Mouse (Mus musculus) stomach, embryonic 16.5 days (tissue): Measurements from ENCODE around the gene E130218I03Rik. TPM values are rescaled to one million over a fixed set of nuclear protein-coding genes. Genes with fewer than 3 reads are reported as not detected.

Experiments used
- ATAC-seq: fragments of 200-750 bp; cut with Nextera tagmentation; 2 replicates; pipeline ENCODE4 v1.8.0; 2017; ENCODE audit warnings: moderate number of reproducible peaks, moderate TSS enrichment; ENCODE audit not compliant: insufficient read depth, low FRiP score
- H3K27ac ChIP-seq: fragments of 300-500 bp; sonication (generic); 2 replicates; pipeline ENCODE4 v1.5.1; 2014; ENCODE audit warnings: low read length
- H3K27me3 ChIP-seq: fragments of 300-500 bp; sonication (generic); 2 replicates; pipeline ENCODE4 v1.6.1; 2014; ENCODE audit warnings: low read length, control low read depth, mixed read lengths; ENCODE audit not compliant: control insufficient read depth, insufficient read depth
- H3K36me3 ChIP-seq: fragments of 300-500 bp; sonication (generic); 2 replicates; pipeline ENCODE4 v1.6.1; 2014; ENCODE audit warnings: low read length; ENCODE audit not compliant: control insufficient read depth, insufficient read depth
- H3K4me1 ChIP-seq: fragments of 300-500 bp; sonication (generic); 2 replicates; pipeline ENCODE4 v1.6.1; 2014; ENCODE audit warnings: low read length, control low read depth, mixed read lengths; ENCODE audit not compliant: control insufficient read depth, insufficient read depth
- H3K4me2 ChIP-seq: fragments of 300-500 bp; sonication (generic); 2 replicates; pipeline ENCODE4 v1.6.1; 2014; ENCODE audit warnings: low read depth, low read length, mixed read lengths
- H3K4me3 ChIP-seq: fragments of 300-500 bp; sonication (generic); replicated peaks from 2 replicates; pipeline ENCODE4 v1.5.1; 2014; ENCODE audit warnings: mild to moderate bottlenecking, low read length
- H3K9ac ChIP-seq: fragments of 300-500 bp; sonication (generic); 2 replicates; pipeline ENCODE4 v1.6.1; 2014; ENCODE audit warnings: low read length
- H3K9me3 ChIP-seq: fragments of 300-500 bp; sonication (generic); replicated peaks from 2 replicates; pipeline ENCODE4 v1.6.1; 2016; ENCODE audit warnings: low read length, control low read depth; ENCODE audit not compliant: control insufficient read depth
- WGBS: fragments of 180-500 bp; shearing (Covaris S2); extraction: QIAGEN DNeasy Blood & Tissue Kit; methylation state at CpG from one replicate; pipeline ENCODE4 v1.1.7; 2014; 5-methylcytosine and 5-hydroxymethylcytosine counted together
- polyA plus RNA-seq: library from polyadenylated mRNA; unstranded; fragments of >200 nt; fragmentation: Nextera tagmentation; extraction: Ambion mirVana; gene quantifications from 2 replicates; pipeline ENCODE4 v1.2.1, GENCODE M21; 2015

E130218I03Rik gene
- polyA plus RNA-seq, 1 experiment from 2014 or later = 0.26 TPM

- Histone ChIP-seq H3K27me3 (peaks cover 67% of the 10 kb centered on the region), H3K27ac (no peak overlapping the region), H3K4me2 (peak overlapping the region; percentile 99), H3K36me3 (no peaks in the 10 kb centered on the region), H3K9ac (peak overlapping the region; percentile 62), H3K9me3 (no peaks in the 10 kb centered on the region), H3K4me1 (peaks cover 30% of the 10 kb centered on the region), H3K4me3 (peak overlapping the region; percentile 55)
- ATAC-seq = no peak
- 21% methylated on average over 27 of the region's 27 CpGs for WGBS
These were observed 6.9 kb downstream of the E130218I03Rik start for GRCm38 (mm10) chr4:134250116-134250929.

GRCm38 (mm10) chr4:134250930-134251240, 7.4 kb downstream of the E130218I03Rik start:
- Histone ChIP-seq H3K4me1 (peaks cover 27% of the 10 kb centered on the region), H3K4me3 (peak overlapping the region; percentile 55)

GRCm38 (mm10) chr4:134251241-134252130, 8.0 kb downstream of the E130218I03Rik start:
- H3K9me3 ChIP-seq = no peaks in the 10 kb centered on the region
- no peak for ATAC-seq
- H3K4me1 ChIP-seq = peaks cover 30% of the 10 kb centered on the region
- H3K27ac ChIP-seq = no peak overlapping the region
- peak overlapping the region; percentile 55 for H3K4me3 ChIP-seq
- H3K27me3 ChIP-seq = peaks cover 62% of the 10 kb centered on the region
- no peaks in the 10 kb centered on the region for H3K36me3 ChIP-seq
- peak overlapping the region; percentile 71 for H3K9ac ChIP-seq
- H3K4me2 ChIP-seq = peak overlapping the region; percentile 99
- 1% methylated on average over 91 of the region's 91 CpGs for WGBS

More at GRCm38 (mm10) chr4:134250930-134251240, 7.4 kb downstream of the E130218I03Rik start:
- no peak overlapping the region for H3K27ac ChIP-seq
- ATAC-seq = no peak
- H3K27me3 ChIP-seq = peaks cover 67% of the 10 kb centered on the region
- 24% methylated on average over 10 of the region's 10 CpGs for WGBS
- H3K36me3 ChIP-seq = no peaks in the 10 kb centered on the region
- peak overlapping the region; percentile 99 for H3K4me2 ChIP-seq
- peak overlapping the region; percentile 71 for H3K9ac ChIP-seq
- H3K9me3 ChIP-seq = no peaks in the 10 kb centered on the region

- peak overlapping the region; percentile 71 for H3K9ac ChIP-seq
- WGBS = 24% methylated on average over 22 of the region's 22 CpGs
- peak overlapping the region; percentile 99 for H3K4me2 ChIP-seq
- no peaks in the 10 kb centered on the region for H3K9me3 ChIP-seq
- H3K36me3 ChIP-seq = no peaks in the 10 kb centered on the region
- H3K27ac ChIP-seq = no peak overlapping the region
- H3K4me3 ChIP-seq = peak overlapping the region; percentile 55
- no peak for ATAC-seq
- H3K27me3 ChIP-seq = peaks cover 54% of the 10 kb centered on the region
- H3K4me1 ChIP-seq = peaks cover 30% of the 10 kb centered on the region
These were observed 8.9 kb downstream of the E130218I03Rik start for GRCm38 (mm10) chr4:134252131-134252910.

- no peaks in the 10 kb centered on the region for H3K36me3 ChIP-seq
- H3K4me2 ChIP-seq = peak overlapping the region; percentile 99
- H3K9ac ChIP-seq = peak overlapping the region; percentile 55
- H3K4me3 ChIP-seq = peak overlapping the region; percentile 55
- no peak overlapping the region for H3K27ac ChIP-seq
- WGBS = 30% methylated on average over 15 of the region's 15 CpGs
- peaks cover 51% of the 10 kb centered on the region for H3K27me3 ChIP-seq
- no peaks in the 10 kb centered on the region for H3K9me3 ChIP-seq
- peaks cover 30% of the 10 kb centered on the region for H3K4me1 ChIP-seq
- ATAC-seq = no peak
These were observed 9.7 kb downstream of the E130218I03Rik start for GRCm38 (mm10) chr4:134252911-134253721.

- no peaks in the 10 kb centered on the region for H3K36me3 ChIP-seq
- no peaks in the 10 kb centered on the region for H3K9me3 ChIP-seq
- H3K4me3 ChIP-seq = peak within 1 kb of the TSS; percentile 55
- no peak within 1 kb of the TSS for H3K27ac ChIP-seq
- H3K4me2 ChIP-seq = peak within 1 kb of the TSS; percentile 99
- H3K27me3 ChIP-seq = peaks cover 44% of the 10 kb centered on the region
- ATAC-seq = no peak
- peak within 1 kb of the TSS; percentile 55 for H3K9ac ChIP-seq
- 2% methylated on average over 13 of the region's 13 CpGs for WGBS
- H3K4me1 ChIP-seq = peaks cover 30% of the 10 kb centered on the region
These were observed 10.4 kb downstream of the E130218I03Rik start, which contains the start of gene Grrp1 for GRCm38 (mm10) chr4:134253722-134254324. Grrp1 (minus strand) TSS chr4:134254106.

- no peak for ATAC-seq
- Histone ChIP-seq H3K4me3 (no peak overlapping the region), H3K9ac (no peak overlapping the region), H3K4me1 (peaks cover 29% of the 10 kb centered on the region), H3K36me3 (no peaks in the 10 kb centered on the region), H3K4me2 (no peak overlapping the region), H3K27me3 (peaks cover 36% of the 10 kb centered on the region), H3K27ac (no peak overlapping the region), H3K9me3 (no peaks in the 10 kb centered on the region)
- 45% methylated on average over 3 of the region's 3 CpGs for WGBS
These were observed 11.4 kb downstream of the E130218I03Rik start for GRCm38 (mm10) chr4:134254835-134255234.

- no peak overlapping the region for H3K4me2 ChIP-seq
These were observed 12.4 kb downstream of the E130218I03Rik start for GRCm38 (mm10) chr4:134255854-134256253.

More at GRCm38 (mm10) chr4:134255854-134256253, 12.4 kb downstream of the E130218I03Rik start:
- Histone ChIP-seq H3K9ac (no peak overlapping the region), H3K4me3 (no peak overlapping the region), H3K27me3 (peaks cover 26% of the 10 kb centered on the region), H3K27ac (no peak overlapping the region; the same call in 1 of the 2 replicates), H3K4me1 (peaks cover 26% of the 10 kb centered on the region), H3K36me3 (no peaks in the 10 kb centered on the region), H3K9me3 (no peaks in the 10 kb centered on the region)
- WGBS = 43% methylated on average over 4 of the region's 4 CpGs
- no peak for ATAC-seq
